Mouse (Mus musculus) brain, embryonic 14.5 days (tissue): ENCODE data around the gene Plekha7. TPM values are rescaled to one million over a fixed set of nuclear protein-coding genes. Genes with fewer than 3 reads are reported as not detected.

Experiments used
- DNase-seq: peaks from one replicate; pipeline ENCODE4 v3.0.0-alpha.2; 2011; ENCODE audit warnings: low read depth
- CTCF ChIP-seq: fragments of 200-500 bp; IDR thresholded peaks from 2 replicates; pipeline ENCODE4 v1.5.1; 2012; ENCODE audit warnings: inconsistent platforms, mild to moderate bottlenecking, moderate library complexity, borderline replicate concordance; ENCODE audit not compliant: insufficient read depth, insufficient read length; ENCODE audit errors: extremely low read depth
- POLR2A ChIP-seq: fragments of 200-500 bp; IDR thresholded peaks from 2 replicates; pipeline ENCODE4 v1.6.1; 2012; ENCODE audit warnings: mild to moderate bottlenecking, inconsistent platforms, borderline replicate concordance; ENCODE audit not compliant: poor library complexity, insufficient read depth, insufficient read length, severe bottlenecking; ENCODE audit errors: extremely low read depth
- polyA plus RNA-seq: library from polyadenylated mRNA; depleted of rRNA; stranded (reverse); fragments of >200 nt; gene quantifications from 2 replicates; pipeline ENCODE4 v1.2.3, GENCODE M21; 2012; rRNA removed

Plekha7 gene
- polyA plus RNA-seq, result 11.2 and 13.5 TPM in 2 replicates

GRCm38 (mm10) chr7:116307871-116308631, at the start of gene Plekha7:
Plekha7 (minus strand) TSS chr7:116308376.
- peak; percentile 78 for DNase-seq
- TF ChIP-seq POLR2A (no peak), CTCF (no peak)

GRCm38 (mm10) chr7:116336226-116336625, 28.1 kb upstream of the Plekha7 start:
- TF ChIP-seq CTCF (peak; percentile 52; the same call in 1 of the 2 replicates), POLR2A (no peak)
- peak; percentile 58 for DNase-seq

- no peak for DNase-seq
These were observed 27.0 kb upstream of the Plekha7 start for GRCm38 (mm10) chr7:116335133-116335532.

GRCm38 (mm10) chr7:116334669-116335038, 26.5 kb upstream of the Plekha7 start:
- DNase-seq, result no peak
- TF ChIP-seq CTCF, result no peak
- no peak for TF ChIP-seq POLR2A

More at GRCm38 (mm10) chr7:116335133-116335532, 27.0 kb upstream of the Plekha7 start:
- no peak for TF ChIP-seq POLR2A
- TF ChIP-seq CTCF, result no peak

GRCm38 (mm10) chr7:116333713-116334668, 25.8 kb upstream of the Plekha7 start, which contains the start of gene Rps13:
Rps13 (minus strand) TSS chr7:116334195.
- peak; percentile 71 for TF ChIP-seq POLR2A
- no peak for TF ChIP-seq CTCF

GRCm38 (mm10) chr7:116331246-116331645, 23.1 kb upstream of the Plekha7 start:
- no peak for DNase-seq
- TF ChIP-seq POLR2A, result no peak
- no peak for TF ChIP-seq CTCF

More at GRCm38 (mm10) chr7:116333713-116334668, 25.8 kb upstream of the Plekha7 start, which contains the start of gene Rps13:
- peak; percentile 98 for DNase-seq

- no peak for TF ChIP-seq CTCF
- no peak for TF ChIP-seq POLR2A
- DNase-seq, result no peak
These were observed 21.7 kb upstream of the Plekha7 start for GRCm38 (mm10) chr7:116329858-116330257.

- DNase-seq, result no peak
- TF ChIP-seq POLR2A, result no peak
- no peak for TF ChIP-seq CTCF
These were observed 20.6 kb upstream of the Plekha7 start for GRCm38 (mm10) chr7:116328777-116329176.

GRCm38 (mm10) chr7:116327901-116328300, 19.7 kb upstream of the Plekha7 start:
- no peak for DNase-seq
- no peak for TF ChIP-seq CTCF
- TF ChIP-seq POLR2A, result no peak

GRCm38 (mm10) chr7:116323331-116323964, 15.3 kb upstream of the Plekha7 start:
- TF ChIP-seq POLR2A (no peak), CTCF (peak; percentile 93)
- DNase-seq, result peak; percentile 85

- no peak for DNase-seq
- TF ChIP-seq CTCF, result no peak
- no peak for TF ChIP-seq POLR2A
These were observed 1.3 kb upstream of the Plekha7 start for GRCm38 (mm10) chr7:116309456-116309855.

GRCm38 (mm10) chr7:116308632-116308991, 436 bp upstream of the Plekha7 start:
- peak; percentile 31 for DNase-seq
- TF ChIP-seq CTCF, result no peak
